Mouse (Mus musculus) cerebellum, adult 11 months (tissue): ENCODE measurements around the gene Bmp2k.
A peak's percentile ranks its signal among the peaks of the same experiment; 100 is the strongest.

ENCODE experiments used
- DNase-seq: peaks from one replicate; pipeline ENCODE4 v3.0.0; 2022

Bmp2k gene

GRCm38 (mm10) chr5:96997310-96997801 is at the start of gene Bmp2k:
Bmp2k (plus strand) TSS chr5:96997689.
- peak; percentile 82 for DNase-seq

GRCm38 (mm10) chr5:96948856-96949527 is 48.5 kb upstream of the Bmp2k start:
- DNase-seq = no peak

- no peak for DNase-seq
These were observed 47.4 kb upstream of the Bmp2k start for GRCm38 (mm10) chr5:96949839-96950666.

GRCm38 (mm10) chr5:96950667-96951492 is 46.6 kb upstream of the Bmp2k start:
- no peak for DNase-seq

GRCm38 (mm10) chr5:96951493-96952105 is 45.9 kb upstream of the Bmp2k start:
- DNase-seq = no peak

- no peak for DNase-seq
These were observed 43.4 kb upstream of the Bmp2k start for GRCm38 (mm10) chr5:96954040-96954439.

- no peak for DNase-seq
These were observed 42.9 kb upstream of the Bmp2k start for GRCm38 (mm10) chr5:96954466-96955027.

GRCm38 (mm10) chr5:96956926-96957325 is 40.6 kb upstream of the Bmp2k start:
- DNase-seq = no peak

- DNase-seq = no peak
These were observed 36.4 kb upstream of the Bmp2k start for GRCm38 (mm10) chr5:96961122-96961521.

- no peak for DNase-seq
These were observed 35.6 kb upstream of the Bmp2k start for GRCm38 (mm10) chr5:96961852-96962251.

- no peak for DNase-seq
These were observed 35.1 kb upstream of the Bmp2k start for GRCm38 (mm10) chr5:96962252-96962933.

- no peak for DNase-seq
These were observed 34.6 kb upstream of the Bmp2k start for GRCm38 (mm10) chr5:96962934-96963301.

GRCm38 (mm10) chr5:96964062-96965028 is 33.1 kb upstream of the Bmp2k start:
- DNase-seq = no peak

- DNase-seq = no peak
These were observed 32.5 kb upstream of the Bmp2k start for GRCm38 (mm10) chr5:96965029-96965403.

GRCm38 (mm10) chr5:96965503-96965902 is 32.0 kb upstream of the Bmp2k start:
- no peak for DNase-seq

- DNase-seq = no peak
These were observed 28.9 kb upstream of the Bmp2k start for GRCm38 (mm10) chr5:96968628-96969027.

- no peak for DNase-seq
These were observed 28.5 kb upstream of the Bmp2k start for GRCm38 (mm10) chr5:96969032-96969431.

GRCm38 (mm10) chr5:96969705-96970471 is 27.6 kb upstream of the Bmp2k start:
- DNase-seq = no peak

GRCm38 (mm10) chr5:96970472-96970848 is 27.0 kb upstream of the Bmp2k start:
- no peak for DNase-seq
